Mouse (Mus musculus) erythroblast, embryonic 14.5 days (primary cell): ENCODE measurements around the gene 3425401B19Rik.

Experiments
- GATA1 ChIP-seq: IDR thresholded peaks from 2 replicates; pipeline ENCODE4 v1.6.1; 2012; ENCODE audit warnings: low read length, inconsistent platforms, mixed read lengths
- TAL1 ChIP-seq: IDR thresholded peaks from 3 replicates; pipeline ENCODE4 v1.6.1; 2012; ENCODE audit warnings: low read length, inconsistent platforms, mixed read lengths

DNA sequence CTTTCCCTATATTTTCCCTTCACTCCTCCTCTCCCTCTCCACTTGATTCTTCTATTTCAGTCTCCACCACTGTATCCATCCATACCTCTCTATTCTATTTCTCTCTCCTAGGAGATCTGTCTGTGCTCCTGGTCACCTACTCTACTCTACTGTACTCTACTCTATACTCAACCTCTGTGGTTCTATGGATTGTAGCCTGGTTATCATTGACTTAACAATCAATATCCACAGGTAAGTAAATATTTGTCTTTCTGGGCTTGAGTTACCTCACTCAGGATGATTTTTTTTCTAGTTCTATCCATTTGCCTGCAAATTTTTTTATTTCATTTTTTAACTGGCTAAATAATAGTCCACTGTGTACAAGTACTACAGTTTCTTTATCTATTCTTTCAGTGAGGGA lies 41.8 kb upstream of the 3425401B19Rik start:
- no peak for TF ChIP-seq TAL1
- no peak for TF ChIP-seq GATA1
